Mouse (Mus musculus) left cerebral cortex, adult 8-10 months (tissue): ENCODE results near the gene Nelfcd. TPM values are rescaled to one million over a fixed set of nuclear protein-coding genes. Genes with fewer than 3 reads are reported as not detected.

Experiments used
- DNase-seq, 2 experiments: peaks; one replicate each; pipeline ENCODE4 v3.0.0; 2022; ENCODE audit warnings: low spot score in 2 of 2
- total RNA-seq, 4 experiments: library from RNA; stranded (reverse); gene quantifications; 2 replicates each; pipeline ENCODE4 v1.2.4; 2022

Gene Nelfcd
- total RNA-seq, 4 experiments from 2014 or later = 50.1 to 55.5 (median 53.0) TPM

DNA sequence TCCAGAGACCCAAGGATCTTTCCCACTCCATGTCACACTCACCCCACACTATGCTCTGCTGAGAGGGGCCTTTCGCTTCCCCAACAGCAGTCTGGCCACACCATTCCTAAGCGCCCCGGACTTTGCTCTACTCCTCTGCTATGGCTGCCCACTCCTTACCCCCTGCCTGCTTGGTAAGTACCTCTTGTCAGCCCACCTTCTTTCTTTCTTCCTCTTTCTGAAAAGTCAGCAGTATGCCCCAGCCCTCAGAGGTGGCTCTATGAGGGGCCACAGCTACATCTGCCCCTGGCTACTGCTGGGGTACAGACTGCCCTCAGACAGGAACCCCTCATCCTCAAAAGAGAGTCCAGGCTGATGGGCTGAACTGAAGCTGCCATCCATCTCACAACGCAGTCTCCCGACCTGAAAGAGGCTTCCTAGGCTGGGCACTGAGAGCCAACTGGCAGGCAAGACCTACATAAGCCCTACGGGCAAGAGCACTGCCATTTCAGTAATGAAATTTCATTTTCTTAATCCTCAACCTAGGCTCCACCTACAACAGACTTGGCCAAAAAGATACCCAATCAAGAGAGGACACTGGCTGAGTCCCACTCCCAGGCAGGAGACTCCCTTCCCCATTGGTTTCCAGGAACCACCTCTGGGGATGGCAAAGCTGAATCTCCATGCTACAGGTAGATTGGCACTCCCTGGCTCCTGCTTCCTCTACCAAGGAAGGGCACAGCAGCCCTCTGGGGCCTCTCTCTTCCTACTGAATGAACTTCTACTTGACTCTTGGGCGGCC lies 21.5 kb downstream of the Nelfcd start:
- DNase-seq = no peak

DNA sequence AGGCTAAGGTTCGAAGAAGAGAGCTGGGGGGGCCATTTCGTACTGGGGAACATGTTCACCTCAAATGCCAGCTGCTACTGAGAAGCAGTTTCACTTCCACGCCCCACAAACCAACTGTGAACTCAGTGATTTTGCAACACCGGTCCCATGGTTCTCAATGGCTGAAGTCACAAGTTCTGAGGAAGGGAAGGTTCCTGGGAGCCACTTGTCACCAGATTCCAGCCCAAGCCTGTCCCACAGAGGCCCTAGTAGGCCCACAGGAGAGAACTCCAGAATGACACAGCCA lies 22.0 kb downstream of the Nelfcd start:
- no peak for DNase-seq

DNA sequence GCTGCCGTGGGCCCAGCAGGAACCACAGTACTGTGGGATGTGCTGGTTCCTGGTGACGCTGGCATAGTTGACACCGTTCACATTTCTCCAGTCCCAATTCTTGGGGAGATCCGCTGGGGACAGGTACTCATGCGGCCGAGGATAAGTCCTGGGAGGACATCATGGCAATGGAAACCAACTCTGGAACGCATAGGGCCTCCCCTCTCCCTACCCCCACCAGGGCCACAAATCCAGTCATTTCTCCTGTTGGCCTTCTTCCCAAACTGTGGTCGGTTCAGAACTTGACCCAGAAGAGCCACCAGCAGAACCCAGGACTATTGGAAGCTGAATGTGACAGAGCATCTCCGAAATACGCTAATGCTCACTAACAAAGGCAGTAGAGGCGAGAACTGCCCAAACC lies 22.6 kb downstream of the Nelfcd start:
- no peak for DNase-seq

DNA sequence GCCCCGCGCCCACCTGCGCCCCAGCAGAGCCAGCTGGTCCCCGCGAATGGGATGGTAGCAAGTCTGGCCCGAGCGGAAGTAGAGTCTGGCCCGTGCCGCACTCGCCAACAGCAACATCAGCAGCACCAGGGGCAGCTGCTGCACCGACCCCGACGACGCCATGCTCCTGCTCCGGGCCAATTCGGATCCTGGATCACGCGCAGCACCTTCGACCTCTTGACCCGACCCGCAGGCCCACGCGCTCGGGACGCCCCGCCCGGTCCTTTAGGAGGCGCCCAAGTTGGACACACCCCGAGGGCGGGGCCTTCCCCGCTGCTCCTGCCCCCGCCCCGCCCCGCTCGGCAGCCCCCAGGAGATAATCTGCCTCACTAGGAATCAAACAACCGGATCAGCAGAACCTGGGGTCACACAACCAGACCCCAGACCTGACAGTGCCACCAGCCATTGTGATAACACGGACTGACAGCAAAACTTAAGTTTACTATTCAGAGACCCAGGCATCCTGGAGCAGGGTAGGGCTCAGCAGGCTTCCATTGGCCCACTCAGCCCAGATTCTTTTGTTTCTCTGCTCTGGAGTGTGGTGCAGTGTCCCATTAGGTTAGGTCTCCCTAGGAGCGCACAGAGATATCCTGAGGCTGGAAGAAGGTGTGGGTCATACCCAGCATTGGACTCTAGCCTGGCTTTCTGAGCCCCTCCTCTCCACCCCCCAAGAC lies 23.3 kb downstream of the Nelfcd start, which contains the start of gene Ctsz:
Gene Ctsz, minus strand, starts transcription at position 303 of the 713 bp plus-strand sequence.
- peak; percentile 28 to 36 for DNase-seq

DNA sequence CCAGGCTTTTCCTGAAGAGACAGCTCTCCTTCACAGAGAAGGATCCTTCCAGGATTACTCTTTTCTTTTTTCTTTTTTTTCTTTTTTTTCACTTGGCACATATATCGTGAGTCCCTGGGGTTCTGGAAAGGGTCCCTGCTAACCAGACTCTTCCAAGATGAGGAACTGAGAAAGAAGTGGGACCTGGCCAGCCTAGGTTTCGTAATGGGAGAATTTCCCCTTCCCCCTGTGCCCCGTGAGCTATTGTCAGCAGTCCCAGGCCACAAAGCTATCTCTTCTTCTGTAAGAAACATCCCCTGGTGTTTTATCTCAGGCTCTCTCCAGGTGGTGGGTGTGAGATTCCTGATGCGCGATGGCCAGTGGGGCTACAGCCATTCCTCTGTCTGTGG lies 23.8 kb downstream of the Nelfcd start:
- DNase-seq = no peak

DNA sequence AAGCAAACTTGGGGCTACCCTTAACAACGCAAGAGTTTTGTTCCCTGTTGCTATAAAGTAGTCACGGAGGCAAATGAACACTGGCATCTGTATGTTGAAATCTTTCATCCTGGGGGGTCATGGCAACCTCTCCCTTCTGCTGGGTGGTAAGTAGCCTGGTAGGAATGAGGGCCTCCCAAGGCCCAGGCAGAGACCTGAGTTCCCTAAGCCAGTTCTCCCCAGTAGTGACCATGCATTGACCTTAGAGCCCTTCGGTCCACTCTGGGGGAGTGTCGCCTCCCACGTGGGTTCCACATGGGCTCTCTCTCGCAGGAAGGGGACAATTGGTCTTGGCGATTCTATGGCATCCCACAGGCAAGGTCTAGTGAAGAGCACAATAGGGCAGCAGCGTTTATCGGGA lies 24.4 kb downstream of the Nelfcd start:
- no peak for DNase-seq

DNA sequence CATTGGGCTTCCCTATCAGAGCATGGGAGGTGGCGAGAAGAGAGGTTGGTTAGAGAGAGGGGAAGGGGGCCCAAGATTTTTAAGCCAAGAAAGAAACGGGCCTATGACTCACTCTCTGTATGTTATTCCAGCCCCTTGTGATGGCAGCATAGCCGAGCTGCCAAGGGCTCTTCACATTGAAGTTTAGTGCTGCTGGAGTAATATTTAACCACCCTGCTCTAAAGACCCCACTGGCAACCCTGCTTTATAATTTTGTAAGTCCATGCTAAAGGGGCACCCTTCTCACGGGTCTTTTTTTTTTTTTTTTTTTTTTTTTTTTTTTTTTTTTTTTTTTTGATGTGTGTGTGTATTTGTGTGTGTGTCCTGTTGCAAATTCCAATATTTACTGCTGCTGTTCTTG lies 26.3 kb downstream of the Nelfcd start:
- no peak for DNase-seq

DNA sequence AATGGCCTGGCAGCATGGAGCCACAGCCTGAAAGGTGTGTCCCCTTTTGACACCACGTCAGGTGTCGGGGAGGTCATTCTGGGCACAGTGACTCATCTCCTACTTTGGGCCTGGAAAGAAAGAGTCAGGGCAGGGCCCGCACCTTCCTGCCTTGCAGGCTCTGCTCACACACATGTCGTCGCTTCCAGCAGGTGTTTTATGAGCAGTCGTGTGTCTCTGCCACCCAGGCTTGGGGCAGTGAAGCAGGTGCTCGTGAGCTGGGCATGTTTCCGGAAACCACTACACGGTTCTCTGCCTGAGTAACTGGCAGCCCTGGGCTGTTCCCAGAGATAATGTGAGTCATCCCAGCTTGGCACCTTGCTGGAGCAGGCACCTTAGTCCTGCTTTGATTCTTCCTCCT lies 26.9 kb downstream of the Nelfcd start:
- DNase-seq = no peak

DNA sequence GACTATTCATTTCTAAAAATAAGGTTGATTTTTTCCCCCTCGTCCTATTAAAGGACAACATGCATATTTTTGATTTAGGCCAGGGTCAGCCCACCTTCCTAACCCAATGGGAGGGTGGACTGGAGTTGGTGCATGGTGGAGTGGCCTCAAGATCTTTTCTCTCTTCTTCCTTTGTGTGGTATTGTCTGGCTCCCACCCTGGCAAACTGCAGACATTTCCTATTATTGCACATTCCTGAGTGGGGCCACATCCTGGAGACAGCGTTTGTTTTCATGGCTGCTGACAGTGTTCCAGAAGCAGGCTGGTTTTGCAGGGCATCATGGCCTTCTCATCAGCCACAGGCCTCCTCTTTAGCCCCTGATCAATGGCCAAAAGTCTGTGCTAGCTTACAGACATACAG lies 27.4 kb downstream of the Nelfcd start:
- DNase-seq = no peak

DNA sequence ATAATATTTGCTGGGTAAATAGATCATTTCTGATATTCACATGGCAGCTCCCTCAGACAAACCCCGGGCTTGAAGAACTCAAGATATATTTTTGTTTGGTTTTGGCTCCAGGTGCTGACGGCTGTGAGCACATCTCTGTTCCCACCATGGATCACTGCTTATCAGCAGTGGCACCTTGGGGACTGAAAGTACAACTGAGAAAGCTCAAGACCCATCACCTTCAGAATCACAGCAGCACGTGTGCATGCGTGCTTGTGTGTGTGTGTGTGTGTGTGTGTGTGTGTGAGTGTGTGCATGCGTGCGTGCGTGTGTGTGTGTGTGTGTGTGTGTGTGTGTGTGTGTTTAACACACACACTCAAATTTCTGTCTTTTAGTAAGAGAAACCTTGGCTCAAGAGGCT lies 28.8 kb downstream of the Nelfcd start:
- no peak for DNase-seq

DNA sequence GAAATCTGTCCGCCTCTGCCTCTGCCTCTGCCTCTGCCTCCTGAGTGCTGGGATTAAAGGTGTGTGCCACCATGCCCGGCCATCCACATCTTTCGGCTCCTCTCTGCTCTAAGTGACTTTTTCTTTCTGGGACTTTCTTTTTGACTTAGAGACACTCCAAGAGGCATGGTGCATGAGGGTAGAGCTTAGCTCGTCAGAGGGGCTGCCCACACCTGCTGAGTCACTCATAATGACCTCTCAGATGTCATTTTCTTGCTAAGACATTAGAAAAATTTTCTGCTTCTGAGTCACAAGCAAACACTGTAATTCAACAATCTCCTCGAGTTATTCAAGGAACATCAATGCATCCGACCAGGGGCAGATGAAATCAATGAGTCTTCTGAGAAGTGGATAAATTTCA lies 29.4 kb downstream of the Nelfcd start:
- DNase-seq = no peak

DNA sequence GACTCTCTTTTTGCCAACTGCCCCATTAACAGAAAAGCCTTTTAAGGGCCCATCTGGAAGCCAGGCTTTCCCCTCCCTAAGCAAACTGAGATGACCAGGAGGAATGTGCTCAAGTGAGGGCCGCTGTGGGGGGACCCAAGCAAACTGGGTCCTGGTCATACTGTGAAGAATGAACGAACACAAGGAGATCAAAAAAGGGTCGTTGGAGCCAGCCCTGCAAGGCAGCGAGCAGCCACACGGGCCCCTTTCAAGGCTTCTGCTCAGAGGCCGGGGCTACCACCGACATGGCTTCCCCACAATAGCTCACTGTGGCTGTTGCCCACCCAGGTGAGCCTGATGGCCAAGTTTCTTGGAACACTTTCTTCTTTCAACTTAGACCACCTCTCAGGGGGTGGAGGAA lies 30.9 kb downstream of the Nelfcd start:
- DNase-seq = no peak

DNA sequence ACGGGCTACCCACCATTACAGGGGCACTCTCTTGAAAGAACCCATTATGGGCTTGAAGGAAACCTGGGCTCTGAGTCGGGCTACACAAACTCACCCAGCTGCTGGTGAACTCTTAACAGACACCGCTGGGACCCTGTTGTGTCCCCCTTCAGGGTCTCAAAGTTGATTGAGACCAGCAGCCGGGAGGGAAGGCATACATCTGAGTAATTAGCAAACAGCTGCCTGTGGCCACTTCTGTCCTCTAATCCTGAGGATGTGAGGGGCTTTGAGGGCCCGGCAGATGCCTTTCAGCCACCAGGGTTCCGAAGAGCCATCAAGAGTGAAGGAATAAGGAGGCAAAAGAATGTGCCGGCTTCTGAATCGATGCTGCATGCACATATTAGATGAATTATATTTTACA lies 31.3 kb downstream of the Nelfcd start:
- no peak for DNase-seq

DNA sequence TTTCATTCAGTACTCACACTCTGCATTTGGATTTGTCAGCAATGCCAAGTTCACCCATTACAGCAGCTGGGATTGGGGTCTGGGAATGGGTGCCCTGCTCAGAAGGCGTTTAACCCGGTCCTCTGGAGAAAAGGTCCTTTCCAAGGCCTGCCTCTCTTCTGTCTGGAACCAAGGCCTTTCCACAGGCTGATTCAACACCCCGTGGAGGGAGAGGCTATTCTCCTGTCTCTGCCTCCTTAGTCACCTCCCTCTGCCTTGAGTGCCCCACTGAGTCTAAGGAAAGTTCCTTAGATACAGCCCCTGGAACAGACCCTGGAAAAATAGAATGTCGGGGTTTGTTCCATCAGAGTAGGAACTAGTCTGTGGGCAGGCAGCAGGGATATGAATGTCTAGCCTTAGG lies 32.8 kb downstream of the Nelfcd start:
- DNase-seq = no peak

DNA sequence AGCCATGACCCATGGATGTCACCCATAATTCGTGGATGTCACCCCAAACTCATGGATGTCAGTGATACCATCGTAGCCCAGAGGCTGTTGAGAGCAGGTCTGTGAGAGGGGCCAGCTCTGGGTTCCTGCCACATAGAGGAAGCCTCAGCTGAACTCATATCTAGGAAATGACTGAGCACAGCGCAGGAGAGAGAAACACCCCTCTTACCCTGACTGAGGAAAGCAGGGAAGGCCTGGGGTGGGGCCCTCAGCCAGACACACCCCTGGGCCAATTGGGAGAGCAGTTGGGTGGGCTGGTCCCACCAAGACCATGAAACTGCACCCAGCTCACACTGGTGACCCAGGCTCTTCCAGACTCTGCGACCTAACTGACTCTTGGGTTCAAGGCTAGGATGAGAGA lies 34.7 kb downstream of the Nelfcd start, which contains the start of gene Tubb1:
Gene Tubb1, plus strand, starts transcription at position 343 of the 400 bp plus-strand sequence.
- DNase-seq = no peak

DNA sequence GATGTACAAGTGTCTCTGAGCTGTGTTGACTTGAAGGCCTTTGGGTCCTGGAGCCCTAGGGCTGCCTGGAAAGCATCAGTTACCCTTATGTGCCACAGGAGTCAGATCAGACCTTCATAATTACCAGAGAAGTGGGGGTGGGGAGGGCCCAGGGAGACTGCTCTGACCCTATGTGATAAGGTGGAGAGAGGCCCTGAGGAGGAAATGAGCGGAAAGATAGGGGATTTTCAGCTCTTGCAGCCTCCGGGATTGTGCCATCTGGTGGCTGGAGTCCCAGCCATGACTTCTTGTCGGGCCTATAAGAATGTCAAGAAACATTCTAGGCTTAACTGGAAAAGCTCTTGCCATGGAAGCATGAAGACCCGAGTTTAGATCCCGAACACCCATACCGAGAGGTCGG lies 38.1 kb downstream of the Nelfcd start:
- no peak for DNase-seq

DNA sequence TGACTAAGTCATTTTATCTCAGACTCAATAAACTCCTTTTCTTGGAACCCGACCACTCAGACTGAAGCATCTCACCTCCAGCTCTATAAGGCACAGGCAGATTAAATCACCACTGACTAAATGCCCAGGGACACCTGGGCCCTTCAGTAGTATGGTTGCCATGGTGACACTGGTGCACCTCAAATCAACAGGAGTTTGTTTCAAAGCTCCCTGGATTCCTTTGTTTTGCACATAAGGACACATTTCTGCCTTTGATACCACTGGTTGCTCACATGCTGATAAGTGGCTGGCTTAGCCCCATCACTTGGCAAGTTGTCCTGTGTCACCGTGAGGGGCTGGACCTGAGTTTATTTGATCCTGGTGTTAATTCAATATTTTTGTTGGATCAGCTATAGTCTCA lies 43.8 kb downstream of the Nelfcd start:
- DNase-seq = no peak

DNA sequence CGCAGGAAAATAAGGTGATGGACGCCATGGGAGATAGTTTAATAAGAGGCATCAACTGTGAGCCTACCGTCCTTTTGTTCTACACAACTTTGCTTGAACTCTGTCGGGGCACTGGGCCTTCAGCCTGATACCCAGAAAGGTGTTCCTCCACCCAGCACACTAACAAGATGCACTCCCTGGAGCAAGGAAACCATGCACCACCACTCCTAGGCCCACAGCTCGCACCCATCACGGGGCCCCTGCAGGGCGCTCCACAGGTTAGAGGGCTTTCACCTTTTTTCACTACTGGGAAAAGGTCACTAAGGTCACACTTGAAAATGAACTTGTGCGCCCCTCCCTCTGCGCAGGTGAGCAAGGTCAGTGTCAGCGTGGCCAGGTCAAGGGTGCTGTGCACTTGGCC lies 47.8 kb downstream of the Nelfcd start:
- peak; percentile 7 to 16 for DNase-seq

DNA sequence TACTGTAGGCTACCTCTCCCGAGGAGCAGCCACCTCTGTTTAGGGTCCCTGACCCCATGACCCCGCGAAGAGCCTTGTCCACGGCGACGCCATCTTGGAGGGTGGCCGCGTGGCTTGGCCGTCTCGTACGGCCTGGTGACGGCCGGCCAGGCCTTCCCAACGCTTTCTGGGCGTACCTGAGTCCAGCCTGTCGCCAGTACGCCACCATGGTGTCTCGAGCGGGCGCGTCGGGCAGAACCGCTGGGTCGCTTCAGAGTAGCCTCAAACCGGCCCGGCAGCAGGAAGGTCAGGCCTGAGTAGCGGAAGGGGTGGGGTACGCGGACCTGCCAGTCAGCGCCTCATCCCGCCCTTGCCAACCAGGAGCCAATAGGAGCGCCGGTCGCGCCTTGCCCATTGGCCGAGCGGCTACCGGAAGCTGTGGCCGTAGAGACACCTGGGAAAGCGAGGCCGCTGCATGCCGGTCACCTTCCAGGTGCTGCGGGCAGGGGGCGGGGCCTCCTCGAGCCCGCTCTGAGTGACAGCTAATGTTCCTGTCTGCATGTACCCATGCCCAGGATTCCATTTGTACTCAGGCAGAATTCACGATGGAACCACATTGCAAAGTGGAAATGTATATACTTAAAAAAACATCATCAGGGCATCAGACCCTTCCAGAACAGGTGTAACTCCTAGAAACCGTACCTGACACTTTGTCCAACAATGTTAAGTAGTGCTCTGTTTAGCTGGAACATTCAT lies 48.4 kb downstream of the Nelfcd start, which contains the start of gene Atp5e:
Gene Atp5e, minus strand, starts transcription at position 317 of the 735 bp plus-strand sequence.
- DNase-seq = peak; percentile 92 to 97

DNA sequence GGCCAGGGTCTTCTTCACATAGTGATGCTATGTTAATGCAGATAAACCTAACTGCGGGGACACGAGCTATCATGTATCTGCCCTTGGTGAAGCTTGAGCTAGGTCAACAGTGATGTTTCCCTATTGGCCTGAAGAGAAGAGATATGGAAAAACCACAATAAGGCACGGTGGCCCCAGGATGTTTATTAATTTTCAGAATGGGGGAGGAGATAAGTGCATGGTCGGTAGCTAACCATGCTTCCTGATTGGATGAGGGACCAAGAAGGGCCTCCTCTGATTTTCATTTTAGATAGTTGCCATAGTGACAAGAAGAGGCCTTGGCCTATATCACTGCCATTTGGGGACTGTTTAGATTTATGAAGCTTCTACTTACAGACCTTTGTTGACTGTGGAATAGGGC lies 54.7 kb downstream of the Nelfcd start:
- DNase-seq = no peak

DNA sequence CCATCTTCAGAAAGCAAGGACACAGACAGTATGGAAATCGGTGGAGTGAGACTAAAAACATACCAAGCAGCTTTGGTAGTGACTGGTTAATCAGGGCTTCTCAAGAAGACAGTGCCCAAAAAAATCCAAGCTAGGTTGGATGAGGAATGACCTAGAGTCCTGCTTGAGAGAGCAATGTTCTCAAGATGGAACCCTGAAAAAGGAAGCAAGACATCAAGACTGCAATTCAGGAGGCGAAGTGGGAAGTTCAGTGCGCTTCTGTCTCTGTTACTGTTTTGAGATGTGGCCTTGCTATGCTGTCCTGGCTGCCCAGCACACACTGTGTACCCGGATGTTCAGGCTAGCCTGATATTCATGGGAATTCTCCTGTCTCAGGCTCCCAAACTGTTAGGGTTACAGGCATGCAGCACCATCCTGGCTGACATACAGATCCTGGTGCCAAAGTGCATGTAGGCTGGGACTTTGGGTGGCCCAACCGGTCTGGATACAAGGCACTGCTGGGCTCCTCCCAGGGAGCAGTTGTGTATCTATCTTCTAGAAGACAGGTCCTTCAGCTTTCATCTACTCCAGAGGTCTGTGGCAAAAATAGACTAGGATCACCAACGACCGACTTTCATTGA lies 55.3 kb downstream of the Nelfcd start:
- DNase-seq = no peak

DNA sequence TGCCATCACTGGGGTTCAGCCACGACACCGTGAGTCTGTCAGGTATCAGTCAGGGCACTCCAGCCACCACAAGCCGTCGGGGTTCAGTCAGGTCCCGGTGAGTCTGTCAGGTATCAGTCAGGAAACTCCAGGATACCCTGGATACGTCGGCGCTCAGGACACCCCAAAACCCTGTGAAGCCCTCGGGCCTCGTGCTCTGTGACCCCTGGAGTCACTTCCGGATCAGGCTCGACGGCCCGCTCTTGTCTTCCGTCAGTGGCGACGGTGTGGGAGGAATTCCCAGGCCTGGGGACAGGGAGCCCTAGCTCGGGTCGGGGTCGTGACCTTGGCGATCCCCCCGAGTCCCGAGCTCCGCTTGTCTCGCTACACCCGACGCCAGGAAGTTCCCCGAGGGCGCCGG lies 56.8 kb downstream of the Nelfcd start:
- DNase-seq = no peak
